Mouse (Mus musculus) adrenal gland, postnatal 25 days (tissue): ENCODE data around the gene Pax4. TPM values are rescaled to one million over a fixed set of nuclear protein-coding genes. Genes with fewer than 3 reads are reported as not detected.

Experiments used
- DNase-seq: peaks from one replicate; pipeline ENCODE4 v3.0.0; 2021; ENCODE audit warnings: mixed read lengths
- long read RNA-seq: library from polyadenylated mRNA; stranded (forward); transcript quantifications from one replicate; pipeline ENCODE4 v2.0.0, GENCODE M21; 2021
- total RNA-seq: library from RNA; stranded (reverse); gene quantifications from 2 replicates; pipeline ENCODE4 v1.2.3, GENCODE M21; 2021

Pax4 gene
- not detected in 2 replicates for total RNA-seq
- long read RNA-seq, result 0 reads

GRCm38 (mm10) chr6:28449253-28449652 lies at the start of gene Pax4:
Pax4 (minus strand) TSS chr6:28449353.
- no peak for DNase-seq

GRCm38 (mm10) chr6:28497837-28498236 lies 48.7 kb upstream of the Pax4 start:
- DNase-seq, result no peak

GRCm38 (mm10) chr6:28491198-28491597 lies 42.0 kb upstream of the Pax4 start:
- no peak for DNase-seq

GRCm38 (mm10) chr6:28490612-28491011 lies 41.5 kb upstream of the Pax4 start:
- DNase-seq, result no peak

GRCm38 (mm10) chr6:28488204-28488851 lies 39.2 kb upstream of the Pax4 start:
- no peak for DNase-seq

GRCm38 (mm10) chr6:28486905-28487304 lies 37.8 kb upstream of the Pax4 start:
- DNase-seq, result no peak

GRCm38 (mm10) chr6:28486471-28486870 lies 37.3 kb upstream of the Pax4 start:
- no peak for DNase-seq

- DNase-seq, result no peak
Observed at GRCm38 (mm10) chr6:28486008-28486407, 36.9 kb upstream of the Pax4 start.

GRCm38 (mm10) chr6:28482711-28483315 lies 33.7 kb upstream of the Pax4 start:
- DNase-seq, result no peak

- DNase-seq, result no peak
Observed at GRCm38 (mm10) chr6:28480752-28481492, 31.8 kb upstream of the Pax4 start.

- DNase-seq, result peak; percentile 97
Observed at GRCm38 (mm10) chr6:28479865-28480751, 31.0 kb upstream of the Pax4 start.

GRCm38 (mm10) chr6:28474839-28475238 lies 25.7 kb upstream of the Pax4 start, which contains the start of gene Snd1:
Snd1 (plus strand) TSS chr6:28475139.
- no peak for DNase-seq

GRCm38 (mm10) chr6:28474211-28474610 lies 25.1 kb upstream of the Pax4 start:
- DNase-seq, result no peak

GRCm38 (mm10) chr6:28471284-28472035 lies 22.3 kb upstream of the Pax4 start:
- DNase-seq, result no peak

- no peak for DNase-seq
Observed at GRCm38 (mm10) chr6:28470621-28471020, 21.5 kb upstream of the Pax4 start.

GRCm38 (mm10) chr6:28470017-28470602 lies 21.0 kb upstream of the Pax4 start:
- no peak for DNase-seq

- no peak for DNase-seq
Observed at GRCm38 (mm10) chr6:28464630-28465029, 15.5 kb upstream of the Pax4 start.

GRCm38 (mm10) chr6:28460534-28460933 lies 11.4 kb upstream of the Pax4 start:
- peak; percentile 82 for DNase-seq

GRCm38 (mm10) chr6:28459221-28459668 lies 10.1 kb upstream of the Pax4 start:
- no peak for DNase-seq

GRCm38 (mm10) chr6:28450977-28451376 lies 1.8 kb upstream of the Pax4 start:
- DNase-seq, result no peak

- no peak for DNase-seq
Observed at GRCm38 (mm10) chr6:28450481-28450880, 1.3 kb upstream of the Pax4 start.
